Mouse (Mus musculus) liver, postnatal 0 days (tissue): Measurements from ENCODE around the gene Slc9a6. TPM values are rescaled to one million over a fixed set of nuclear protein-coding genes. Genes with fewer than 3 reads are reported as not detected.

Experiments used
- ATAC-seq: fragments of 200-750 bp; cut with Nextera tagmentation; 2 replicates; pipeline ENCODE4 v1.8.0; 2017; ENCODE audit warnings: mild to moderate bottlenecking, moderate library complexity
- DNase-seq: peaks from one replicate; pipeline ENCODE4 v3.0.0-alpha.2; 2016
- H3K27ac ChIP-seq: fragments of 300-500 bp; sonication (generic); 2 replicates; pipeline ENCODE4 v1.5.1; 2014; ENCODE audit warnings: antibody characterized with exemption, moderate library complexity, mild to moderate bottlenecking, low read depth
- H3K27me3 ChIP-seq: fragments of 300-500 bp; sonication (generic); 2 replicates; pipeline ENCODE4 v1.6.1; 2014; ENCODE audit warnings: low read length, control low read depth, mixed read lengths; ENCODE audit not compliant: insufficient read depth
- H3K36me3 ChIP-seq: fragments of 300-500 bp; sonication (generic); replicated peaks from 2 replicates; pipeline ENCODE4 v1.6.1; 2014; ENCODE audit warnings: mild to moderate bottlenecking, control low read depth, low read length, moderate library complexity, mixed read lengths; ENCODE audit not compliant: insufficient read depth
- H3K4me1 ChIP-seq: fragments of 300-500 bp; sonication (generic); 2 replicates; pipeline ENCODE4 v1.6.1; 2014; ENCODE audit warnings: antibody characterized with exemption, mild to moderate bottlenecking, control low read depth; ENCODE audit not compliant: insufficient read depth
- H3K4me2 ChIP-seq: fragments of 300-500 bp; sonication (generic); 2 replicates; pipeline ENCODE4 v1.6.1; 2014; ENCODE audit warnings: low read depth, mild to moderate bottlenecking, low read length, moderate library complexity, mixed read lengths
- H3K4me3 ChIP-seq: fragments of 300-500 bp; sonication (generic); 2 replicates; pipeline ENCODE4 v1.5.1; 2014; ENCODE audit warnings: low read depth, low read length
- H3K9ac ChIP-seq: fragments of 300-500 bp; sonication (generic); replicated peaks from 2 replicates; pipeline ENCODE4 v1.6.1; 2014; ENCODE audit warnings: mild to moderate bottlenecking, moderate library complexity
- H3K9me3 ChIP-seq: fragments of 300-500 bp; sonication (generic); 2 replicates; pipeline ENCODE4 v1.6.1; 2016; ENCODE audit warnings: mild to moderate bottlenecking, control low read depth, low read length, mixed read lengths
- CTCF ChIP-seq: sonication (generic); IDR thresholded peaks from 2 replicates; pipeline ENCODE4 v1.5.1; 2016; ENCODE audit warnings: antibody characterized with exemption, low read depth
- EP300 ChIP-seq: IDR thresholded peaks from 2 replicates; pipeline ENCODE4 v1.6.1; 2016; ENCODE audit warnings: antibody characterized with exemption, low read depth, mild to moderate bottlenecking
- WGBS: fragments of 180-500 bp; shearing (Covaris S2); extraction: QIAGEN DNeasy Blood & Tissue Kit; methylation state at CpG from one replicate; pipeline ENCODE4 v1.1.7; 2014; ENCODE audit not compliant: insufficient replicate concordance; 5-methylcytosine and 5-hydroxymethylcytosine counted together
- polyA plus RNA-seq: library from polyadenylated mRNA; unstranded; fragments of >200 nt; fragmentation: Nextera tagmentation; extraction: Ambion mirVana; gene quantifications from 2 replicates; pipeline ENCODE4 v1.2.1, GENCODE M21; 2015

The Slc9a6 gene
- polyA plus RNA-seq, 1 experiment from 2014 or later: 3.7 TPM

GRCm38 (mm10) chrX:56607032-56607710 is 2.4 kb upstream of the Slc9a6 start:
- no peak overlapping the region for H3K4me2 ChIP-seq

DNA sequence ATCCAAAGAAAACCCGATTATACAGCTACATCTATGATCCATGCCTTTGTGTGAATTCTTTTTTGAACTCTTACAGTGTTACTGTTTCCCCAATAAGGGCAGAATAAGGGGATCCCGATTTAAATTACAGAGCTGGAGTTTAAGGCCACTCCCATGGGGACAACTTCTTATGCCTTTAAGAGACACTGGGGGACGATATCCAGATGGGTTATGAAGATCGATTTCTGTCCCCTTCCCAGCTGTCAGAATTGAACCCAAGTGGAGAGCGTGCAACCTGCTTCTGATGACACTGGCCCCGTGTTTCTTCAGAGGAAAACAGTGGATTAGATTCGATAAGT is 303 bp upstream of the Slc9a6 start:
- ATAC-seq (no peak; the same call in 1 of the 2 replicates), DNase-seq (no peak)
- Histone ChIP-seq H3K4me2 (peak overlapping the region; percentile 82), H3K27me3 (no peaks in the 10 kb centered on the region), H3K4me3 (peak overlapping the region; percentile 73), H3K27ac (no peak overlapping the region), H3K4me1 (peaks cover 4% of the 10 kb centered on the region; the same call in 1 of the 2 replicates), H3K36me3 (no peaks in the 10 kb centered on the region), H3K9me3 (no peaks in the 10 kb centered on the region), H3K9ac (peak overlapping the region; percentile 72)
- no peak for TF ChIP-seq EP300
- TF ChIP-seq CTCF: no peak
- WGBS: 21% methylated on average over 7 of the region's 7 CpGs

More at GRCm38 (mm10) chrX:56607032-56607710, 2.4 kb upstream of the Slc9a6 start:
- Histone ChIP-seq H3K36me3 (no peaks in the 10 kb centered on the region), H3K9me3 (no peaks in the 10 kb centered on the region), H3K27ac (0 out of 2 replicates have a peak overlapping the region, but pooled peaks have one; percentile 11), H3K4me1 (peaks cover 4% of the 10 kb centered on the region; the same call in 1 of the 2 replicates), H3K27me3 (no peaks in the 10 kb centered on the region), H3K4me3 (no peak overlapping the region), H3K9ac (no peak overlapping the region)
- ATAC-seq (no peak), DNase-seq (no peak)
- TF ChIP-seq EP300 (no peak), CTCF (no peak)
- 52% methylated on average over 7 of the region's 7 CpGs for WGBS

DNA sequence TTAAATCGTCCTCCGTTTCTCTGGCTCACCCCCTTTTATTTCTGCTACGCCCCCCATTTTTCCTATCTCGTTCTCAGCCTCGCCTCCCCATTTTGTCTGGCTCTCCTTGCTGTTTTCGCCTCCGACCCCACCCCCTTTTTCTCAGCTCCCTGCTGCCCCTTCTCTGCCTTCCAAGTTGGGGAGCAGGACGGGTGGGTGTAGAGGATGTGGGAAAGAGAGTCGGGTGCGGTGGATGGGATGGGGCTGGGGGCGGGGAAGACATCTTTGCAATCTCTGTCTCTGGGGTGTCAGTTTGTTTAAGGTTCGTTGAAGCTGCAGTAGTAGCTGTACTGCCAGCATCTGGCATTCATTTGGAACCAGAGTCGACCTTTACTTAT is 749 bp downstream of the Slc9a6 start:
- peak overlapping the region; percentile 72 for H3K9ac ChIP-seq
- H3K27ac ChIP-seq: no peak overlapping the region
- no peak for ATAC-seq
- no peaks in the 10 kb centered on the region for H3K9me3 ChIP-seq
- TF ChIP-seq EP300 (no peak), CTCF (no peak)
- H3K36me3 ChIP-seq: no peaks in the 10 kb centered on the region
- no peaks in the 10 kb centered on the region for H3K27me3 ChIP-seq
- WGBS: 15% methylated on average over 13 of the region's 13 CpGs
- peak overlapping the region; percentile 73 for H3K4me3 ChIP-seq
- H3K4me2 ChIP-seq: peak overlapping the region; percentile 82
- H3K4me1 ChIP-seq: peaks cover 4% of the 10 kb centered on the region; the same call in 1 of the 2 replicates
- peak; percentile 16 for DNase-seq

GRCm38 (mm10) chrX:56615236-56615635 is 5.7 kb downstream of the Slc9a6 start:
- DNase-seq (no peak), ATAC-seq (no peak)
- Histone ChIP-seq H3K9me3 (no peaks in the 10 kb centered on the region), H3K27me3 (no peaks in the 10 kb centered on the region), H3K4me3 (no peak overlapping the region), H3K4me1 (0 out of 2 replicates have a peak, but pooled peaks cover 2% of the 10 kb centered on the region), H3K4me2 (no peak overlapping the region), H3K36me3 (no peaks in the 10 kb centered on the region), H3K9ac (no peak overlapping the region), H3K27ac (no peak overlapping the region)
- TF ChIP-seq EP300: no peak
- TF ChIP-seq CTCF: no peak
- 65% methylated on average over 2 of the region's 2 CpGs for WGBS

GRCm38 (mm10) chrX:56636185-56636584 is 26.6 kb downstream of the Slc9a6 start:
- Histone ChIP-seq H3K36me3 (no peaks in the 10 kb centered on the region), H3K27ac (no peak overlapping the region), H3K4me1 (no peaks in the 10 kb centered on the region), H3K9me3 (no peaks in the 10 kb centered on the region), H3K4me2 (no peak overlapping the region), H3K4me3 (no peak overlapping the region), H3K27me3 (no peaks in the 10 kb centered on the region), H3K9ac (no peak overlapping the region)
- 81% methylated on average over 5 of the region's 5 CpGs for WGBS
- DNase-seq (no peak), ATAC-seq (no peak)
- no peak for TF ChIP-seq CTCF
- TF ChIP-seq EP300: no peak

- no peaks in the 10 kb centered on the region for H3K27me3 ChIP-seq
- DNase-seq: no peak
- no peak for ATAC-seq
- 19% methylated on average over 1 of the region's 1 CpGs for WGBS
- H3K9ac ChIP-seq: no peak overlapping the region
- no peak overlapping the region for H3K27ac ChIP-seq
- H3K36me3 ChIP-seq: no peaks in the 10 kb centered on the region
- no peak for TF ChIP-seq CTCF
- no peak for TF ChIP-seq EP300
- H3K4me1 ChIP-seq: no peaks in the 10 kb centered on the region
- no peak overlapping the region for H3K4me3 ChIP-seq
- H3K9me3 ChIP-seq: no peaks in the 10 kb centered on the region
- no peak overlapping the region for H3K4me2 ChIP-seq
Measured at GRCm38 (mm10) chrX:56640066-56640465, 30.5 kb downstream of the Slc9a6 start.
